Mouse (Mus musculus) C2C12 (cell line): ENCODE data around the gene Gnaq.

Experiments used
- CTCF ChIP-seq: IDR thresholded peaks from one replicate; pipeline ENCODE4 v1.5.1; 2011; ENCODE audit not compliant: control insufficient read depth, insufficient read depth, insufficient read length
- MAX ChIP-seq: IDR thresholded peaks from one replicate; pipeline ENCODE4 v1.6.1; 2011; ENCODE audit warnings: mild to moderate bottlenecking, control low read depth
- MYOD1 ChIP-seq: IDR thresholded peaks from one replicate; pipeline ENCODE4 v1.6.1; 2011; ENCODE audit warnings: low read depth; ENCODE audit not compliant: control insufficient read depth, insufficient read length
- USF1 ChIP-seq: IDR thresholded peaks from one replicate; pipeline ENCODE4 v1.6.1; 2011; ENCODE audit warnings: low read depth, mild to moderate bottlenecking, control low read depth, moderate library complexity

DNA sequence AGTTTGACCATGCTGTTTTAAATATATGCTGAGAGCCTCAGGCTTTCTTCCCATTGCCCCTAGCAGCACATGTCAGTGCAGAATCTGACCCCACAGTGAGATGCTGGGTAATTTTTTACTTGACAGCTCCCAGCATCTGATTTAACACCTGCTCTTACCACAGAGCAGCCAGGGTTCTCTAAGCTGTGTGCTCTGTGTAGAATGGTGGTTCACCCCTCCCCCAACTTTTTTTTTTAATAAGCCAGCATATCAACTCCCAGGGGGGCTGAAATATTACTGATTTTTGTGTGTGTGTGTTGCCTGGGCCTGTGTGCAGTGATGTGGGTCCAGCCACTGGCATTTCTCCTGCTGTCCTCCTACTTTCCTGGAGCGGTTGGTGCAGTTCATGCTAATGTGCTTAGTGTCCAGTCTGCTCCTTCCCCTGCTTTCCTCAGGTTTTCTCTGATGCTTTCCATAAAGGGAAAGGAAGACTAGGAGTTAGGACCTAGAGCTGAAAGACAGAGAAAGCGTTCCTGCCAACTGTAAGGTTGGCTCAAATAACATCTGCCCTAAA lies 159.5 kb downstream of the Gnaq start:
- TF ChIP-seq USF1 (no peak), CTCF (no peak), MYOD1 (no peak), MAX (no peak)
